Mouse (Mus musculus) liver, postnatal 0 days (tissue): Measurements from ENCODE around the gene Pip4k2a.

Experiments used
- CTCF ChIP-seq: sonication (generic); IDR thresholded peaks from 2 replicates; pipeline ENCODE4 v1.5.1; 2016; ENCODE audit warnings: antibody characterized with exemption, low read depth
- EP300 ChIP-seq: IDR thresholded peaks from 2 replicates; pipeline ENCODE4 v1.6.1; 2016; ENCODE audit warnings: antibody characterized with exemption, low read depth, mild to moderate bottlenecking

DNA sequence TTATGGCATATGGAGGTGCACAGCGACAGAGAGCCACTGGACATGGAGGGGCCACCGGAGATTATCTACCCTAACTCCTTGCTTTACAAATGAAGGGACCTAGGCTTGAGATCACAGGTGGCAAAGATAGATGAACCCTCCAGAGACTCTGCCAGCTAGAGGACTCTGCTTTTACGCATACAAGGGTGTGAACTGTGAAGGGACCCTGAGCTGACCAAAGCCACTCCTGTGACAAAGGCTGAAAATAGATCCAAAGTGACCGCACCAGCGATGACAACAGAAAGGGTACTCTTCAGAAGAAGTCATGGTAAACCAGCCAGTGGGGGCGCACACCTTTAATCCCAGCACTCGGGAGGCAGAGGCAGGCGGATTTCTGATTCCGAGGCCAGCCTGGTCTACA lies 63.8 kb downstream of the Pip4k2a start:
- TF ChIP-seq CTCF (no peak), EP300 (no peak)
